In the genomic region with DNA sequence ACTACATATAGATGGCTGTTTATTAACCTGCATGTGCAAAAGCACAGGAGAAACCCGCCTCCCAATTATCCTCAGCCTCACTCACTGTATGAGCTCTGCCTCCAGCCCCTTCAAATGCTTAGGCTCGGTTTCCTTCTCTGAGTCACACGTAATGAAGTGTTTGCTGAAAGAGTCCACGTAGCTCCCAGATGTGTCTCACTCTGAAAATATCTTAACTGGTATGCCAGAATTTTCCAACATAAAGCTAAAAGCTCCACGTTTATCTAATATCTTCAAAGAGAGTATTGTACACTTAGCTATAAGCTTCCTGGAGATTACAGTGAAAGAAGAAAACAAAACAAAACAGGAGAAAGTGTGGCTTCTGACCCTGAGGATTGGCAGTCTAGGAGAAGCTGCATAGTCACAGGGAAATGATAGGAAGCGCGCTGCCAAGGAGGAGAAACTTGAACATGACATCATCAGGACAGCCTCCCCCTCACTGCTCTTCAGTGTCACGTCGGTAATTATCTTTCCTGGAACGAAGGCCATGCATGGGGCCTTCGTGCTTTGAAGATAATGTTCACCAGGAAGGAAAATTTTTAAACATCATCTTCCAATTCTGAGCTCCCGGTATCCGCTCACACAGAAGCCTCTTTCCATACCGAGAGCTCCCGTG, we compare ENCODE assay signal across 9 mouse cellular contexts.
DNase-seq lines count a peak whose midpoint lies in the region; ATAC-seq and TF ChIP-seq lines count a peak whose summit lies in the region.
"Had no signal": no experiment of that assay in that cellular context is flagged by ENCODE, and none has a peak within 500 bp of the region (broad histone marks: within the 10 kb centered on the region; RNA-seq: fewer than 3 reads in every experiment).

No protein-coding gene starts in this region.

- no peaks in the 10 kb centered on the region for H3K36me3 ChIP-seq in midbrain, embryonic 11.5 days (ENCODE audit: control insufficient read depth, insufficient read depth, low read length)
- H3K36me3 ChIP-seq in midbrain, embryonic 16.5 days (ENCODE audit: control insufficient read depth, insufficient read depth, low read length) = no peaks in the 10 kb centered on the region
- no peaks in the 10 kb centered on the region for H3K36me3 ChIP-seq in embryonic facial prominence, embryonic 13.5 days
- no peaks in the 10 kb centered on the region for H3K36me3 ChIP-seq in midbrain, postnatal 0 days (ENCODE audit: insufficient read depth, low read length)
- H3K36me3 ChIP-seq in forebrain, embryonic 16.5 days (ENCODE audit: control insufficient read depth, insufficient read depth) = no peaks in the 10 kb centered on the region

- ATAC-seq in midbrain, embryonic 11.5 days (ENCODE audit: low FRiP score) = no peak
- ATAC-seq in midbrain, embryonic 16.5 days = no peak; the same call in 1 of the 2 replicates
- ATAC-seq in embryonic facial prominence, embryonic 13.5 days (ENCODE audit: insufficient number of reproducible peaks, insufficient read depth, low FRiP score, low TSS enrichment, low read depth) = no peak
- ATAC-seq in midbrain, postnatal 0 days (ENCODE audit: low FRiP score) = no peak
- ATAC-seq in forebrain, embryonic 16.5 days = no peak

- H3K4me1 ChIP-seq in midbrain, embryonic 11.5 days (ENCODE audit: control insufficient read depth, insufficient read depth, low read length) = no peaks in the 10 kb centered on the region
- no peaks in the 10 kb centered on the region for H3K4me1 ChIP-seq in midbrain, embryonic 16.5 days (ENCODE audit: control insufficient read depth, insufficient read depth, low read length)
- H3K4me1 ChIP-seq in embryonic facial prominence, embryonic 13.5 days = peaks cover 35% of the 10 kb centered on the region
- no peaks in the 10 kb centered on the region for H3K4me1 ChIP-seq in midbrain, postnatal 0 days (ENCODE audit: insufficient read depth, low read length)
- no peaks in the 10 kb centered on the region for H3K4me1 ChIP-seq in cerebellum, adult 2 months (ENCODE audit: control insufficient read depth, insufficient read depth, low read length)
- peaks cover 12% of the 10 kb centered on the region for H3K4me1 ChIP-seq in forebrain, embryonic 16.5 days (replicated peaks; ENCODE audit: control insufficient read depth, insufficient read depth, low read length)

- no peak overlapping the region for H3K9ac ChIP-seq in midbrain, embryonic 11.5 days (ENCODE audit: low read length)
- no peak overlapping the region for H3K9ac ChIP-seq in midbrain, embryonic 16.5 days (ENCODE audit: low read depth, low read length)
- H3K9ac ChIP-seq in embryonic facial prominence, embryonic 13.5 days = no peak overlapping the region
- H3K9ac ChIP-seq in midbrain, postnatal 0 days (replicated peaks; ENCODE audit: low read length, poor library complexity, severe bottlenecking) = no peak overlapping the region
- no peak overlapping the region for H3K9ac ChIP-seq in forebrain, embryonic 16.5 days (replicated peaks; ENCODE audit: low read depth, low read length)

- no peaks in the 10 kb centered on the region for H3K9me3 ChIP-seq in midbrain, embryonic 11.5 days (ENCODE audit: control insufficient read depth, low read length)
- no peaks in the 10 kb centered on the region for H3K9me3 ChIP-seq in midbrain, embryonic 16.5 days (replicated peaks; ENCODE audit: control insufficient read depth, low read length, poor library complexity, severe bottlenecking)
- no peaks in the 10 kb centered on the region for H3K9me3 ChIP-seq in embryonic facial prominence, embryonic 13.5 days
- no peaks in the 10 kb centered on the region for H3K9me3 ChIP-seq in midbrain, postnatal 0 days (ENCODE audit: low read length)
- no peaks in the 10 kb centered on the region for H3K9me3 ChIP-seq in forebrain, embryonic 16.5 days (ENCODE audit: control insufficient read depth, low read length)

- peak; percentile 77 for DNase-seq in midbrain, embryonic 11.5 days (ENCODE audit: low spot score, missing footprints)
- DNase-seq in heart, postnatal 10 days = peak; percentile 37 to 43
- DNase-seq in midbrain, postnatal 0 days (ENCODE audit: low spot score) = no peak
- no peak for DNase-seq in cerebellum, adult 2 months
- no peak for DNase-seq in left cerebral cortex, postnatal 10 days (ENCODE audit: extremely low spot score in 1 of 2, low spot score in 2 of 2)

- no peak overlapping the region for H3K4me2 ChIP-seq in midbrain, embryonic 11.5 days
- H3K4me2 ChIP-seq in midbrain, embryonic 16.5 days (ENCODE audit: low read length) = no peak overlapping the region; the same call in 1 of the 2 replicates
- H3K4me2 ChIP-seq in embryonic facial prominence, embryonic 13.5 days = peak overlapping the region; percentile 12; the same call in 1 of the 2 replicates
- no peak overlapping the region for H3K4me2 ChIP-seq in midbrain, postnatal 0 days (ENCODE audit: low read depth, low read length, poor library complexity, severe bottlenecking)
- no peak overlapping the region for H3K4me2 ChIP-seq in forebrain, embryonic 16.5 days (ENCODE audit: low read length)

- H3K27me3 ChIP-seq in midbrain, embryonic 11.5 days (ENCODE audit: control insufficient read depth, insufficient read depth, low read length) = no peaks in the 10 kb centered on the region
- no peaks in the 10 kb centered on the region for H3K27me3 ChIP-seq in midbrain, embryonic 16.5 days (ENCODE audit: control insufficient read depth, insufficient read depth, low read depth, low read length)
- no peaks in the 10 kb centered on the region for H3K27me3 ChIP-seq in embryonic facial prominence, embryonic 13.5 days
- no peaks in the 10 kb centered on the region for H3K27me3 ChIP-seq in midbrain, postnatal 0 days (ENCODE audit: insufficient read depth, low read length)
- no peaks in the 10 kb centered on the region for H3K27me3 ChIP-seq in cerebellum, adult 2 months (ENCODE audit: control insufficient read depth, insufficient read depth, low read length)
- no peaks in the 10 kb centered on the region for H3K27me3 ChIP-seq in forebrain, embryonic 16.5 days (replicated peaks; ENCODE audit: control insufficient read depth, insufficient read depth, low read length)

- no peak for TF ChIP-seq POLR2A in cerebellum, adult 2 months (IDR thresholded peaks at IDR 0.05; ENCODE audit: borderline replicate concordance, insufficient read depth, low read length)

- no peak overlapping the region for H3K4me3 ChIP-seq in midbrain, embryonic 11.5 days (ENCODE audit: low read depth, low read length)
- H3K4me3 ChIP-seq in midbrain, embryonic 16.5 days (ENCODE audit: low read depth, low read length) = no peak overlapping the region
- H3K4me3 ChIP-seq in embryonic facial prominence, embryonic 13.5 days = no peak overlapping the region
- no peak overlapping the region for H3K4me3 ChIP-seq in midbrain, postnatal 0 days (ENCODE audit: low read depth, low read length)
- H3K4me3 ChIP-seq in cerebellum, adult 2 months (replicated peaks; ENCODE audit: insufficient read depth, low read depth, low read length) = no peak overlapping the region
- H3K4me3 ChIP-seq in forebrain, embryonic 16.5 days (replicated peaks; ENCODE audit: low read length) = no peak overlapping the region
- H3K4me3 ChIP-seq: erythroblast, embryonic 14.5 days had no signal

- H3K27ac ChIP-seq in midbrain, embryonic 11.5 days (ENCODE audit: low read depth, low read length) = no peak overlapping the region
- no peak overlapping the region for H3K27ac ChIP-seq in midbrain, embryonic 16.5 days (ENCODE audit: low read length)
- H3K27ac ChIP-seq in embryonic facial prominence, embryonic 13.5 days = peak overlapping the region; percentile 80; the same call in 1 of the 2 replicates
- H3K27ac ChIP-seq in midbrain, postnatal 0 days (ENCODE audit: low read depth, low read length) = peak overlapping the region; percentile 18; the same call in 1 of the 2 replicates
- H3K27ac ChIP-seq in cerebellum, adult 2 months (ENCODE audit: insufficient read depth, low read length) = no peak overlapping the region
- no peak overlapping the region for H3K27ac ChIP-seq in forebrain, embryonic 16.5 days (ENCODE audit: low read length)

- intact Hi-C loops in heart, postnatal 10 days (cut with DNase I) = loop anchor here (1.0 to 5.0 kb wide), 2 partner anchors 163 to 303 kb away; a partner anchor contains a TSS
- intact Hi-C loops in left cerebral cortex, postnatal 10 days (cut with DNase I) = loop anchor here (1.0 to 5.0 kb wide), 2 partner anchors 253 to 298 kb away; no protein-coding TSS in a partner anchor

- TF ChIP-seq CTCF in midbrain, postnatal 0 days (IDR thresholded peaks at IDR 0.05) = no peak
- TF ChIP-seq CTCF in cerebellum, adult 2 months (IDR thresholded peaks at IDR 0.05; ENCODE audit: borderline replicate concordance, insufficient read depth, low read depth, low read length) = no peak

- 76% methylated on average over 15 of the region's 15 CpGs for WGBS in midbrain, embryonic 11.5 days
- 63% methylated on average over 15 of the region's 15 CpGs for WGBS in midbrain, embryonic 16.5 days
- WGBS in embryonic facial prominence, embryonic 13.5 days = 28% methylated on average over 15 of the region's 15 CpGs
- 63% methylated on average over 15 of the region's 15 CpGs for WGBS in midbrain, postnatal 0 days
- 53% methylated on average over 15 of the region's 15 CpGs for WGBS in cerebellum, adult 2 months
- WGBS in forebrain, embryonic 16.5 days = 59% methylated on average over 15 of the region's 15 CpGs

Comparison
In these comparisons a context has a peak if more than half of its experiments do, and no peak if none do; other contexts are left out.
1. DNase-seq: peak in midbrain, embryonic 11.5 days (single experiment) and heart, postnatal 10 days (2 of 2); none in midbrain, postnatal 0 days (single experiment), cerebellum, adult 2 months (0 of 2) and left cerebral cortex, postnatal 10 days (0 of 2).
2. H3K27ac ChIP-seq: peak in embryonic facial prominence, embryonic 13.5 days (single experiment) and midbrain, postnatal 0 days (single experiment); none in midbrain, embryonic 11.5 days (single experiment), midbrain, embryonic 16.5 days (single experiment), cerebellum, adult 2 months (single experiment) and forebrain, embryonic 16.5 days (single experiment).